Mouse (Mus musculus) embryonic facial prominence, embryonic 14.5 days (tissue): ENCODE results near the gene Gm14862. TPM values are rescaled to one million over a fixed set of nuclear protein-coding genes. Genes with fewer than 3 reads are reported as not detected.
"Not testable (repeated sequence)": the region's sequence is repeated elsewhere in the genome, so short reads cannot be mapped to it uniquely, and the experiment has no call there.

Source experiments
- ATAC-seq: fragments of 200-750 bp; cut with Nextera tagmentation; 2 replicates; pipeline ENCODE4 v1.8.0; 2017; ENCODE audit warnings: low read depth, moderate number of reproducible peaks, moderate TSS enrichment
- DNase-seq: peaks from one replicate; pipeline ENCODE4 v3.0.0-alpha.2; 2015; ENCODE audit warnings: low spot score
- H3K27ac ChIP-seq: fragments of 300-500 bp; sonication (generic); replicated peaks from 2 replicates; pipeline ENCODE4 v1.5.1; 2014; ENCODE audit warnings: low read depth, mild to moderate bottlenecking, low read length, moderate library complexity
- H3K27me3 ChIP-seq: fragments of 300-500 bp; sonication (generic); replicated peaks from 2 replicates; pipeline ENCODE4 v1.6.1; 2014; ENCODE audit warnings: low read length; ENCODE audit not compliant: control insufficient read depth, insufficient read depth
- H3K36me3 ChIP-seq: fragments of 300-500 bp; sonication (generic); 2 replicates; pipeline ENCODE4 v1.6.1; 2014; ENCODE audit warnings: low read length, mixed read lengths; ENCODE audit not compliant: control insufficient read depth, insufficient read depth
- H3K4me1 ChIP-seq: fragments of 300-500 bp; sonication (generic); 2 replicates; pipeline ENCODE4 v1.6.1; 2014; ENCODE audit warnings: antibody characterized with exemption, low read length; ENCODE audit not compliant: control insufficient read depth, insufficient read depth
- H3K4me2 ChIP-seq: fragments of 300-500 bp; sonication (generic); 2 replicates; pipeline ENCODE4 v1.6.1; 2014; ENCODE audit warnings: low read depth, mild to moderate bottlenecking, low read length, moderate library complexity, mixed read lengths
- H3K4me3 ChIP-seq: fragments of 300-500 bp; sonication (generic); 2 replicates; pipeline ENCODE4 v1.5.1; 2014; ENCODE audit warnings: low read depth, mild to moderate bottlenecking, low read length
- H3K9ac ChIP-seq: fragments of 300-500 bp; sonication (generic); 2 replicates; pipeline ENCODE4 v1.6.1; 2014; ENCODE audit warnings: low read depth, mild to moderate bottlenecking, low read length, moderate library complexity, mixed read lengths
- H3K9me3 ChIP-seq: fragments of 300-500 bp; sonication (generic); 2 replicates; pipeline ENCODE4 v1.6.1; 2016; ENCODE audit warnings: low read length; ENCODE audit not compliant: control insufficient read depth
- WGBS: fragments of 180-500 bp; shearing (Covaris S2); extraction: QIAGEN DNeasy Blood & Tissue Kit; methylation state at CpG from one replicate; pipeline ENCODE4 v1.1.7; 2014; 5-methylcytosine and 5-hydroxymethylcytosine counted together
- polyA plus RNA-seq: library from polyadenylated mRNA; unstranded; fragments of >200 nt; fragmentation: Nextera tagmentation; extraction: Ambion mirVana; gene quantifications from 2 replicates; pipeline ENCODE4 v1.2.1, GENCODE M21; 2014

The Gm14862 gene
- not detected in 2 replicates for polyA plus RNA-seq

- 82% methylated on average over 5 of the region's 5 CpGs for WGBS
- H3K27ac ChIP-seq = no peak within 1 kb of the TSS
Measured at GRCm38 (mm10) chrX:9256766-9257165, at the start of gene Gm14862. Gene Gm14862 (minus strand): TSS chrX:9256899.

GRCm38 (mm10) chrX:9303455-9303854 lies 46.8 kb upstream of the Gm14862 start:
- no peak for ATAC-seq
- H3K36me3 ChIP-seq = no peaks in the 10 kb centered on the region
- DNase-seq = no peak
- no peak overlapping the region for H3K4me2 ChIP-seq
- H3K9ac ChIP-seq = no peak overlapping the region
- no peaks in the 10 kb centered on the region for H3K4me1 ChIP-seq
- H3K4me3 ChIP-seq = no peak overlapping the region
- no peaks in the 10 kb centered on the region for H3K27me3 ChIP-seq
- H3K9me3 ChIP-seq = no peaks in the 10 kb centered on the region
- no peak overlapping the region for H3K27ac ChIP-seq
- WGBS = 81% methylated on average over 1 of the region's 1 CpGs

More at GRCm38 (mm10) chrX:9256766-9257165, at the start of gene Gm14862:
- Histone ChIP-seq H3K36me3 (no peaks in the 10 kb centered on the region), H3K27me3 (no peaks in the 10 kb centered on the region), H3K4me1 (no peaks in the 10 kb centered on the region), H3K4me3 (no peak within 1 kb of the TSS), H3K4me2 (no peak within 1 kb of the TSS), H3K9ac (no peak within 1 kb of the TSS), H3K9me3 (no peaks in the 10 kb centered on the region)
- ATAC-seq (no peak), DNase-seq (no peak)

DNA sequence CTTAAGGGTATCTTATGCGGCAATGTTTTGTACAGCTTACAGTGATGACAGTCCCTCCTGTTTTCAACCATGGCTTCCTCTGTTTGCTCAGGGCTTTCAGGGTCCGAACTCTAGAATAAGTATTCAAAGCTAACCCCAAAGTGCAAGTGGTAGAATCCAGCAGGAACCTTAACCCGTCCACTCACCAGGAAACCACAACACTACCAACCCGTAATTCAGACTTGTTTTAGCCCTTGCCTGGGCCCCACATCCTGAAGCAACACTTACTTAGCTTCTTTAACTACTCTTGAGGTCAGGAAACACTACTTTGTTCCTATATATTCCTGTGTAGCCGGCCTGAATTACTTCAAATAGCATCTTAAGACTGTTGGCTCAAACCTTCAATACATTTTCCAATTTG lies 46.1 kb upstream of the Gm14862 start:
- WGBS = 80% methylated on average over 5 of the region's 5 CpGs
- H3K27ac ChIP-seq = no peak overlapping the region
- no peaks in the 10 kb centered on the region for H3K36me3 ChIP-seq
- no peak overlapping the region for H3K4me3 ChIP-seq
- H3K9ac ChIP-seq = no peak overlapping the region
- H3K9me3 ChIP-seq = no peaks in the 10 kb centered on the region
- H3K4me1 ChIP-seq = no peaks in the 10 kb centered on the region
- no peaks in the 10 kb centered on the region for H3K27me3 ChIP-seq
- no peak overlapping the region for H3K4me2 ChIP-seq
- ATAC-seq = no peak
- no peak for DNase-seq

DNA sequence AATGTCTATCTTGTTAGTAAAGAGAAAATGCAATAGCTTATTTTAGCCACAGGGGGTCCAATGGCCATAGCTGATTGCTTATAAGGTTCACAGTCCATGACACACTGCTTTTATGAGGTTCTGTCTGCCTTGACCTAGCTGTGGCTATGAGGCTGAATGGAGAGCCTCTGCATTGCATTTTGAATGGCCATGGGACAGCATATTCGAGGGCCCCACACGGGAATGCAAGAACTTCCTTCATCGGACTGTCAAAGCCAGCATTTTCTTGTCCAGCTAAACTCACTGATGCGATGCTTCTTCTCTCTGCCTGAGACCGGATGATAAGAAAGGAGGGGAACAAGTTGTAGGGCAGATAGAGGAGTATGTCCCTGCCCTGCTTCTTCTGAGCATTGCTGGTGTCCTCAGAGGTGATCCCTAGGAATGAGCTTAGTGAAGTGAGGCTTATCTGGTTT lies 41.7 kb upstream of the Gm14862 start:
- no peak for DNase-seq
- Histone ChIP-seq H3K27ac (no peak overlapping the region), H3K36me3 (no peaks in the 10 kb centered on the region), H3K4me2 (no peak overlapping the region), H3K27me3 (no peaks in the 10 kb centered on the region), H3K4me3 (no peak overlapping the region), H3K4me1 (no peaks in the 10 kb centered on the region), H3K9me3 (no peaks in the 10 kb centered on the region), H3K9ac (no peak overlapping the region)
- 82% methylated on average over 5 of the region's 5 CpGs for WGBS
- no peak for ATAC-seq

DNA sequence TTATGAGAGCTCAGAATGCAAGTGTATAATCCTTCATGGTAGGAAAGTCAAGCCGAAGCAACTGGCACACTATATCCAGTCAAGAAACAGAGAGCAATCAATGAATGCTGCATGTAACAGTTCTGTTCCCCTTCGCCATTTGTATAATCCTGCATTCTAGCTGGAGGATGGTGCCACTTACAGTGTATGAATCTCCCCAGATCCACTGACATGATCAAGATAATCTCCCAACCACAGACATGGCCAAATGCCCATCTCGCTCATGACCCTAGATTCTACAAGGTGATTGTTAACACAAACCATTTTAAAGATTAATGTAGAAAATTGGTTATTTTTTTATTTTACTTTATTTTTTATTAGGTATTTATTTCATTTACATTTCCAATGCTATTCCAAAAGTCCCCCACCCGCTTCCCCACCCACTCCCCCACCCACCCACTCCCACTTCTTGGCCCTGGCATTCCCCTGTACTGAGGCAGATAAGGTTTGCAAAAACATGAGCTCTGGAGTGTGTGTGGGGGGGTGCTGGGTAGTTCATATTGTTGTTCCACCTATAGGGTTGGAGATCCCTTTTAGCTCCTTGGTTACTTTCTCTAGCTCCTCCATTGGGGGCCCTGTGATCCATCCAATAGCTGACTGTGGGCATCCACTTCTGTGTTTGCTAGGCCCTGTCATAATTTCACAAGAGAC lies 36.6 kb upstream of the Gm14862 start:
- H3K27me3 ChIP-seq, ATAC-seq, H3K4me1 ChIP-seq, H3K27ac ChIP-seq, H3K9me3 ChIP-seq, DNase-seq, H3K36me3 ChIP-seq, H3K4me3 ChIP-seq, H3K4me2 ChIP-seq, H3K9ac ChIP-seq: not testable (repeated sequence)
- WGBS = 89% methylated on average over 3 of the region's 4 CpGs

GRCm38 (mm10) chrX:9283464-9283863 lies 26.8 kb upstream of the Gm14862 start, which contains the start of gene H2al1m:
Gene H2al1m (plus strand): TSS chrX:9283764.
- H3K4me2 ChIP-seq, H3K4me3 ChIP-seq, H3K9ac ChIP-seq, H3K9me3 ChIP-seq, H3K4me1 ChIP-seq, ATAC-seq, H3K27me3 ChIP-seq, H3K27ac ChIP-seq, DNase-seq, H3K36me3 ChIP-seq: not testable (repeated sequence)
- WGBS = no CpG with 5 or more reads among the region's 1 CpGs

DNA sequence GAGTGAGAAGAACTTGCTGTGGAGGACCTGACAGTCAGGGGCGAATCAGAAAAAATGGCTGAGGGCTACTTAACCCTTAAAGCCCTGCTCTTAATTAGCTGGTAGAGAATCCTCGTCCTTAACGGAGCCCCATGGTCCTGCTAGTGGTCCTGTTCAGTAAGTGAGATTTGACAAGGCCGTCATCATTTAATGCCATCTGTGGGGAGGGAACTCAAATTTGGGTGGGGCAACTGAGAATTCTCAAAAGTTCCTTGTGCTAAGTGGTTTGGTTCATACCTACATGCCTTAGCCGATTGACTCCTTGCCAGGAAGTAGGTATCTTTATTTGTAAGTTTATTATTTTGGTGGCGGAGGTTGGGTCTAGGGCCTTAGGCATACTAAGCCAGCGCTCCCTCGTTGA lies 17.6 kb upstream of the Gm14862 start:
- H3K27ac ChIP-seq = no peak overlapping the region
- no peak for DNase-seq
- no peak for ATAC-seq
- no peak overlapping the region for H3K4me2 ChIP-seq
- WGBS = 71% methylated on average over 8 of the region's 8 CpGs
- no peak overlapping the region for H3K9ac ChIP-seq
- H3K4me3 ChIP-seq = no peak overlapping the region
- H3K4me1 ChIP-seq = no peaks in the 10 kb centered on the region
- no peaks in the 10 kb centered on the region for H3K27me3 ChIP-seq
- H3K9me3 ChIP-seq = no peaks in the 10 kb centered on the region; the same call in 1 of the 2 replicates
- H3K36me3 ChIP-seq = no peaks in the 10 kb centered on the region

GRCm38 (mm10) chrX:9273377-9274002 lies 16.8 kb upstream of the Gm14862 start:
- WGBS = 61% methylated on average over 12 of the region's 12 CpGs
- Histone ChIP-seq H3K9ac (no peak overlapping the region), H3K4me3 (peak overlapping the region; percentile 56), H3K9me3 (no peaks in the 10 kb centered on the region; the same call in 1 of the 2 replicates), H3K27me3 (no peaks in the 10 kb centered on the region), H3K27ac (no peak overlapping the region), H3K4me1 (no peaks in the 10 kb centered on the region), H3K4me2 (peak overlapping the region; percentile 54), H3K36me3 (no peaks in the 10 kb centered on the region)
- ATAC-seq (no peak), DNase-seq (no peak)
